Mouse (Mus musculus): Measurements from ENCODE around the gene Vsig4. TPM values are rescaled to one million over a fixed set of nuclear protein-coding genes. Genes with fewer than 3 reads are reported as not detected.

The Vsig4 gene
- total RNA-seq (2012; rRNA removed) = not detected in 2 replicates
- not detected in 2 replicates for total RNA-seq (2014; rRNA removed)
- polyA plus RNA-seq (2012; ENCODE audit: insufficient read length, low read depth) = not detected in 2 replicates

- no peak for TF ChIP-seq PAX5 (IDR thresholded peaks at IDR 0.05; ENCODE audit: low read length)
- no peak for TF ChIP-seq USF1 (IDR thresholded peaks at IDR 0.05; ENCODE audit: low read depth, low read length)
- no peak for TF ChIP-seq ZMIZ1 (IDR thresholded peaks at IDR 0.05; ENCODE audit: low read depth, low read length)
- TF ChIP-seq CHD2 (IDR thresholded peaks at IDR 0.05; ENCODE audit: low read length) = no peak
- TF ChIP-seq GABPA (IDR thresholded peaks at IDR 0.05; ENCODE audit: insufficient replicate concordance, low read depth, low read length) = no peak
- no peak for TF ChIP-seq MAX (IDR thresholded peaks at IDR 0.05; ENCODE audit: low read length)
- TF ChIP-seq BHLHE40 (IDR thresholded peaks at IDR 0.05; ENCODE audit: low read depth, low read length) = no peak
- TF ChIP-seq TBP (conservative IDR thresholded peaks at IDR 0.05; ENCODE audit: low read depth, low read length) = no peak
- TF ChIP-seq USF2 (conservative IDR thresholded peaks at IDR 0.05; ENCODE audit: low read depth, low read length) = no peak
- TF ChIP-seq POLR2AphosphoS2 (IDR thresholded peaks at IDR 0.05; ENCODE audit: low read depth, low read length) = no peak
- TF ChIP-seq CTCF (conservative IDR thresholded peaks at IDR 0.05 in 1 of 2, IDR thresholded peaks at IDR 0.05 in 1 of 2; ENCODE audit: low read depth in 2 of 2, low read length in 2 of 2) = no peak
- no peak for TF ChIP-seq MAZ (IDR thresholded peaks at IDR 0.05; ENCODE audit: low read depth, low read length)
- DNase-seq (ENCODE audit: extremely low read depth) = no peak
- Histone ChIP-seq H3K79me2 (replicated peaks; ENCODE audit: control insufficient read depth, extremely low read depth, insufficient read depth, poor library complexity, severe bottlenecking) (no peaks in the 10 kb centered on the region), H3K4me3 (replicated peaks in 1 of 3; ENCODE audit: low read depth in 2 of 3, low read length in 2 of 3, poor library complexity in 1 of 3) (no peak within 1 kb of the TSS), H3K27ac (ENCODE audit: insufficient read depth, low read depth) (no peak within 1 kb of the TSS), H3K4me1 (ENCODE audit: control insufficient read depth in 1 of 2, insufficient read depth in 2 of 2) (no peaks in the 10 kb centered on the region), H3K36me3 (replicated peaks in 1 of 2; ENCODE audit: control insufficient read depth in 1 of 2, insufficient read depth in 1 of 2, low read length in 1 of 2) (no peaks in the 10 kb centered on the region), H3K4me2 (ENCODE audit: insufficient read depth, low read depth, poor library complexity, severe bottlenecking) (no peak within 1 kb of the TSS), H3K27me3 (replicated peaks) (no peaks in the 10 kb centered on the region), H3K9ac (ENCODE audit: insufficient read depth, low read depth) (no peak within 1 kb of the TSS), H3K9me3 (replicated peaks; ENCODE audit: low read length) (no peaks in the 10 kb centered on the region)
- dilution Hi-C loops (cut with MboI; ENCODE audit: extremely low pct_ligation_motif_present, extremely low pct_unique_long_range_greater_than_20kb, low sequenced_read_pairs) (no loop called here), in situ Hi-C loops (cut with MboI; ENCODE audit: low pct_ligation_motif_present, low pct_unique_long_range_greater_than_20kb, low sequenced_read_pairs) (no loop called here)
Measured at GRCm38 (mm10) chrX:96293338-96293737, at the start of gene Vsig4. TSS of gene Vsig4 (minus strand) at chrX:96293438.

- no peaks in the 10 kb centered on the region for H3K9me3 ChIP-seq (replicated peaks; ENCODE audit: low read length)
- H3K79me2 ChIP-seq (replicated peaks; ENCODE audit: control insufficient read depth, extremely low read depth, insufficient read depth, poor library complexity, severe bottlenecking) = no peaks in the 10 kb centered on the region
- no peak for DNase-seq (ENCODE audit: extremely low read depth)
- H3K4me2 ChIP-seq (ENCODE audit: insufficient read depth, low read depth, poor library complexity, severe bottlenecking) = no peak overlapping the region
- no peaks in the 10 kb centered on the region for H3K27me3 ChIP-seq (replicated peaks)
- no peak for TF ChIP-seq CTCF (conservative IDR thresholded peaks at IDR 0.05 in 1 of 2, IDR thresholded peaks at IDR 0.05 in 1 of 2; ENCODE audit: low read depth in 2 of 2, low read length in 2 of 2)
- TF ChIP-seq SMC3 (IDR thresholded peaks at IDR 0.05; ENCODE audit: low read depth, low read length) = no peak
- no peak for TF ChIP-seq TBP (conservative IDR thresholded peaks at IDR 0.05; ENCODE audit: low read depth, low read length)
- no peak overlapping the region for H3K9ac ChIP-seq (ENCODE audit: insufficient read depth, low read depth)
- H3K27ac ChIP-seq (ENCODE audit: insufficient read depth, low read depth) = no peak overlapping the region
- H3K4me1 ChIP-seq (ENCODE audit: control insufficient read depth in 1 of 2, insufficient read depth in 2 of 2) = no peaks in the 10 kb centered on the region
- H3K36me3 ChIP-seq (replicated peaks in 1 of 2; ENCODE audit: control insufficient read depth in 1 of 2, insufficient read depth in 1 of 2, low read length in 1 of 2) = no peaks in the 10 kb centered on the region
- dilution Hi-C loops (cut with MboI; ENCODE audit: extremely low pct_ligation_motif_present, extremely low pct_unique_long_range_greater_than_20kb, low sequenced_read_pairs) (no loop called here), in situ Hi-C loops (cut with MboI; ENCODE audit: low pct_ligation_motif_present, low pct_unique_long_range_greater_than_20kb, low sequenced_read_pairs) (loop anchor here (10.0 kb wide), 1 partner anchor 324 kb away; no protein-coding TSS in a partner anchor)
- no peak overlapping the region for H3K4me3 ChIP-seq (replicated peaks in 1 of 3; ENCODE audit: low read depth in 2 of 3, low read length in 2 of 3, poor library complexity in 1 of 3)
Measured at GRCm38 (mm10) chrX:96339108-96339507, 45.9 kb upstream of the Vsig4 start.

GRCm38 (mm10) chrX:96329764-96330163 lies 36.5 kb upstream of the Vsig4 start:
- Histone ChIP-seq H3K9me3 (replicated peaks; ENCODE audit: low read length) (no peaks in the 10 kb centered on the region), H3K27me3 (replicated peaks) (no peaks in the 10 kb centered on the region), H3K4me3 (replicated peaks in 1 of 3; ENCODE audit: low read depth in 2 of 3, low read length in 2 of 3, poor library complexity in 1 of 3) (no peak overlapping the region), H3K27ac (ENCODE audit: insufficient read depth, low read depth) (no peak overlapping the region), H3K36me3 (replicated peaks in 1 of 2; ENCODE audit: control insufficient read depth in 1 of 2, insufficient read depth in 1 of 2, low read length in 1 of 2) (no peaks in the 10 kb centered on the region), H3K9ac (ENCODE audit: insufficient read depth, low read depth) (no peak overlapping the region), H3K4me2 (ENCODE audit: insufficient read depth, low read depth, poor library complexity, severe bottlenecking) (no peak overlapping the region), H3K4me1 (ENCODE audit: control insufficient read depth in 1 of 2, insufficient read depth in 2 of 2) (no peaks in the 10 kb centered on the region), H3K79me2 (replicated peaks; ENCODE audit: control insufficient read depth, extremely low read depth, insufficient read depth, poor library complexity, severe bottlenecking) (no peaks in the 10 kb centered on the region)
- in situ Hi-C loops (cut with MboI; ENCODE audit: low pct_ligation_motif_present, low pct_unique_long_range_greater_than_20kb, low sequenced_read_pairs) = loop anchor here (10.0 kb wide), 1 partner anchor 315 kb away; no protein-coding TSS in a partner anchor
- peak; percentile 43 for TF ChIP-seq SMC3 (IDR thresholded peaks at IDR 0.05; ENCODE audit: low read depth, low read length)
- TF ChIP-seq RAD21 (IDR thresholded peaks at IDR 0.05; ENCODE audit: low read depth, low read length) = peak; percentile 35
- TF ChIP-seq CTCF (conservative IDR thresholded peaks at IDR 0.05 in 1 of 2, IDR thresholded peaks at IDR 0.05 in 1 of 2; ENCODE audit: low read depth in 2 of 2, low read length in 2 of 2) = peak; percentile 26 to 54; a peak in 3 of 4 replicates
- no peak for TF ChIP-seq MXI1 (IDR thresholded peaks at IDR 0.05; ENCODE audit: low read depth, low read length)
- dilution Hi-C loops (cut with MboI; ENCODE audit: extremely low pct_ligation_motif_present, extremely low pct_unique_long_range_greater_than_20kb, low sequenced_read_pairs) = no loop called here
- DNase-seq (ENCODE audit: extremely low read depth) = peak; percentile 28
